Mouse (Mus musculus) thymus, adult 2 months (tissue): ENCODE data around the gene Tet2.

Experiments used
- CTCF ChIP-seq: fragments of 200-500 bp; IDR thresholded peaks from 2 replicates; pipeline ENCODE4 v1.5.1; 2012; ENCODE audit warnings: mild to moderate bottlenecking, control low read depth, low read length, moderate library complexity, borderline replicate concordance; ENCODE audit not compliant: control insufficient read depth, poor library complexity, insufficient read depth; ENCODE audit errors: extremely low read depth
- POLR2A ChIP-seq: fragments of 200-500 bp; IDR thresholded peaks from 2 replicates; pipeline ENCODE4 v1.6.1; 2012; ENCODE audit warnings: mild to moderate bottlenecking, low read length, control low read depth, moderate library complexity; ENCODE audit not compliant: control insufficient read depth, poor library complexity, insufficient read depth; ENCODE audit errors: extremely low read depth

DNA sequence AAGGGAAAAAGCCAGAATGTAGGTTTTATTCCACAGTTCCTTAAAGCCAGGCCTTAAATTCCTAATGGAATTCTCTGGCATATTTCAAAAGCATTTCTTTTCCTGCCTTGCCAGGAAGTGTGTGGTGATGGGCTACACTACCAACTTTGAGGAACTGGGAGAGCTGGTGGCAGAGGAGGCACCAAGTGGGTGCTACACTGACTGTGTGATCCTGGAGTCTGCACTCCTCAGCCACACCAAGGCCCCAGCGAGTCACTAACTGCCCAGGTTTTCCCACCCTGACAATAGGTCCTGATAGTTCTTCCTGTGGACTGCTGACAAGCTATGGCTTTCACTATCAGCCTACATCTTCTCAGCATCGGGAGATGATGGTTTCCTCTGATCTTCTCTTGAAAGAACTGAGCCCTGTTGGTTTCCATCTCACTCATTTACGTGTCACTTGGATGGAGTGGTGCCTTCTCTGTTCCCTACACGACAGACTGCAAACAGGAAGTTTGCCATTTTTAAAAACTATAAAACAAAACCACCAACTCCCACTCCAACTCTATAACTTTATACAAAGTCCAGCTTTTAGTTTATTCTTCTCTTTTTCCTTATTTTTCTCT, 18.7 kb downstream of the Tet2 start:
- TF ChIP-seq CTCF = no peak
- TF ChIP-seq POLR2A = no peak
